Mouse (Mus musculus): ENCODE measurements around the gene Sypl2.
"Not testable (repeated sequence)": the region's sequence is repeated elsewhere in the genome, so short reads cannot be mapped to it uniquely, and the experiment has no call there.

The Sypl2 gene

GRCm38 (mm10) chr3:108226558-108227350 is at the start of gene Sypl2:
Sypl2 (minus strand) TSS chr3:108226648.
- DNase-seq, result no peak

- DNase-seq, result no peak
Measured at GRCm38 (mm10) chr3:108259319-108259718, 32.9 kb upstream of the Sypl2 start.

GRCm38 (mm10) chr3:108257831-108258500 is 31.5 kb upstream of the Sypl2 start:
- DNase-seq, result no peak

GRCm38 (mm10) chr3:108256719-108257637 is 30.5 kb upstream of the Sypl2 start, which contains the start of gene Psma5:
Psma5 (plus strand) TSS chr3:108256926.
- DNase-seq, result peak; percentile 96

GRCm38 (mm10) chr3:108246857-108247256 is 20.4 kb upstream of the Sypl2 start:
- no peak for DNase-seq

GRCm38 (mm10) chr3:108241243-108241839 is 14.9 kb upstream of the Sypl2 start:
- no peak for DNase-seq

GRCm38 (mm10) chr3:108237474-108238102 is 11.1 kb upstream of the Sypl2 start:
- not testable (repeated sequence) for DNase-seq

GRCm38 (mm10) chr3:108231646-108232045 is 5.2 kb upstream of the Sypl2 start:
- no peak for DNase-seq

- DNase-seq, result no peak
Measured at GRCm38 (mm10) chr3:108227521-108227920, 1.1 kb upstream of the Sypl2 start.

GRCm38 (mm10) chr3:108225711-108226557 is 514 bp downstream of the Sypl2 start:
- no peak for DNase-seq

GRCm38 (mm10) chr3:108220661-108221060 is 5.8 kb downstream of the Sypl2 start:
- no peak for DNase-seq

- no peak for DNase-seq
Measured at GRCm38 (mm10) chr3:108214734-108215133, 11.7 kb downstream of the Sypl2 start.

GRCm38 (mm10) chr3:108212406-108212805 is 14.0 kb downstream of the Sypl2 start:
- DNase-seq, result peak; percentile 70

- peak; percentile 74 for DNase-seq
Measured at GRCm38 (mm10) chr3:108211845-108212244, 14.6 kb downstream of the Sypl2 start.

- DNase-seq, result no peak
Measured at GRCm38 (mm10) chr3:108210771-108211139, 15.7 kb downstream of the Sypl2 start, which contains the start of gene Atxn7l2. Atxn7l2 (minus strand) TSS chr3:108210934.

GRCm38 (mm10) chr3:108209946-108210770 is 16.3 kb downstream of the Sypl2 start:
- peak; percentile 97 for DNase-seq

GRCm38 (mm10) chr3:108209536-108209935 is 16.9 kb downstream of the Sypl2 start:
- DNase-seq, result peak; percentile 74

- DNase-seq, result peak; percentile 70
Measured at GRCm38 (mm10) chr3:108209001-108209400, 17.4 kb downstream of the Sypl2 start.

GRCm38 (mm10) chr3:108206731-108207375 is 19.6 kb downstream of the Sypl2 start:
- peak; percentile 45 for DNase-seq

GRCm38 (mm10) chr3:108205601-108206000 is 20.8 kb downstream of the Sypl2 start:
- DNase-seq, result no peak

Measured in cerebellum, adult 9-11 months (tissue).